Mouse (Mus musculus): ENCODE results near the gene Arid1b.

GRCm38 (mm10) chr17:5164794-5165193, 170.7 kb downstream of the Arid1b start:
- no peak for TF ChIP-seq CTCF (IDR thresholded peaks at IDR 0.05)
- no peak for TF ChIP-seq EP300 (IDR thresholded peaks at IDR 0.05)

Data from lung, postnatal 0 days (tissue).